Mouse (Mus musculus) heart, embryonic 14.5 days (tissue): ENCODE data around the gene Glrx. TPM values are rescaled to one million over a fixed set of nuclear protein-coding genes. Genes with fewer than 3 reads are reported as not detected.
A peak's percentile ranks its signal among the peaks of the same experiment; 100 is the strongest.

Experiments
- ATAC-seq: fragments of 200-750 bp; cut with Nextera tagmentation; 2 replicates; pipeline ENCODE4 v1.8.0; 2017; ENCODE audit warnings: low read depth, moderate TSS enrichment; ENCODE audit not compliant: insufficient number of reproducible peaks, insufficient read depth, low FRiP score
- H3K27ac ChIP-seq, 2 experiments: fragments of 200-500 bp in 1 of 2; fragments of 300-500 bp in 1 of 2; sonication (generic) in 1 of 2; replicated peaks in 1 of 2; 2 replicates each; pipeline ENCODE4 v1.5.1; 2012 to 2014; ENCODE audit warnings: low read depth in 2 of 2, low read length in 2 of 2, control low read depth in 1 of 2, mild to moderate bottlenecking in 1 of 2, mixed read lengths in 1 of 2; ENCODE audit not compliant: control insufficient read depth in 1 of 2, insufficient read depth in 1 of 2
- H3K27me3 ChIP-seq: fragments of 300-500 bp; sonication (generic); 2 replicates; pipeline ENCODE4 v1.6.1; 2014; ENCODE audit warnings: mild to moderate bottlenecking, low read length, control low read depth; ENCODE audit not compliant: control insufficient read depth, insufficient read depth
- H3K36me3 ChIP-seq: fragments of 300-500 bp; sonication (generic); 2 replicates; pipeline ENCODE4 v1.6.1; 2014; ENCODE audit warnings: mild to moderate bottlenecking, control low read depth, low read length, mixed read lengths; ENCODE audit not compliant: control insufficient read depth, insufficient read depth
- H3K4me1 ChIP-seq, 2 experiments: fragments of 200-500 bp in 1 of 2; fragments of 300-500 bp in 1 of 2; sonication (generic) in 1 of 2; 2 replicates each; pipeline ENCODE4 v1.6.1; 2012 to 2014; ENCODE audit warnings: low read length in 2 of 2, control low read depth in 1 of 2, mixed read lengths in 1 of 2; ENCODE audit not compliant: control insufficient read depth in 2 of 2, insufficient read depth in 2 of 2
- H3K4me2 ChIP-seq: fragments of 300-500 bp; sonication (generic); 2 replicates; pipeline ENCODE4 v1.6.1; 2014; ENCODE audit warnings: mild to moderate bottlenecking, low read length
- H3K4me3 ChIP-seq, 2 experiments: fragments of 200-500 bp in 1 of 2; fragments of 300-500 bp in 1 of 2; sonication (generic) in 1 of 2; 2 replicates each; pipeline ENCODE4 v1.5.1; 2012 to 2014; ENCODE audit warnings: low read length in 2 of 2, mild to moderate bottlenecking in 2 of 2, control low read depth in 1 of 2, low read depth in 1 of 2, moderate library complexity in 1 of 2; ENCODE audit not compliant: control insufficient read depth in 1 of 2, insufficient read depth in 1 of 2
- H3K9ac ChIP-seq: fragments of 300-500 bp; sonication (generic); 2 replicates; pipeline ENCODE4 v1.6.1; 2014; ENCODE audit warnings: mild to moderate bottlenecking, low read length
- H3K9me3 ChIP-seq: fragments of 300-500 bp; sonication (generic); 2 replicates; pipeline ENCODE4 v1.6.1; 2016; ENCODE audit warnings: low read length, control low read depth; ENCODE audit not compliant: control insufficient read depth
- WGBS: fragments of 180-500 bp; shearing (Covaris S2); extraction: QIAGEN DNeasy Blood & Tissue Kit; methylation state at CpG from one replicate; pipeline ENCODE4 v1.1.7; 2014; 5-methylcytosine and 5-hydroxymethylcytosine counted together
- polyA plus RNA-seq: library from polyadenylated mRNA; unstranded; fragments of >200 nt; fragmentation: Nextera tagmentation; extraction: Ambion mirVana; gene quantifications from 2 replicates; pipeline ENCODE4 v1.2.1, GENCODE M21; 2014

The Glrx gene
- 142 and 143 TPM in 2 replicates for polyA plus RNA-seq

DNA sequence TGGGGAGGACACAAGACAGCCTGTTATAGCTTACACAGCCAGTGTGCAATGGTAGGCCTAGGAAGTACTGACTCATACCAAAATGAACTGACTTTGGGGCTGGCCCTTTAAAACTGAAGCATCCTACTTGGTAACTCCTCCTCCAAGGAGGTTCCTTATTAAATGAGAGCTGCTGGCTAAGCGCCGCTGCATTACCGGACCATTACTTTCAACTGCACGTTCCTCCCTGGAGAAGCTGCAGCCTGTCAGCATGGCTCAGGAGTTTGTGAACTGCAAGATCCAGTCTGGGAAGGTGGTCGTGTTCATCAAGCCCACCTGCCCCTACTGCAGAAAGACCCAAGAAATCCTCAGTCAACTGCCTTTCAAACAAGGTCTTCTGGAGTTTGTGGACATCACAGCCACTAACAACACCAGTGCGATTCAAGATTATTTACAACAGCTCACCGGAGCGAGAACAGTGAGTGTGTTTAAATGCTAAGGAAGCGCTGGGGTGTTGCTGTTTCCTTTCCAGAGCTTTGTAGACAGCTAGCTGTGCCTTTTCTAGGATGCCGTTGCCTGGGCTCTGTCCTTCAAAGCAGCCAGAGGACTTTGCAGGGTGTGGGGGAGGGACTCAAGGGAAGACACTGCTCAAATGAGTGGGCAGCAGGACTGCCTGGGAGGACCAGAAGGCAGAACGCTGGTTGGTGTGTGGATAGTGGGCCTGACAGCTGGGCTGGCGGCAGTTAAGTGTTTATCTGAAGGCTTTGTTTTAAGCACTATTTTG lies at the start of gene Glrx:
TSS of gene Glrx (plus strand) at position 150 of the 763 bp plus-strand sequence.
- peak; percentile 90 for ATAC-seq
- H3K4me3 ChIP-seq = peak within 1 kb of the TSS; percentile 70 to 76
- no peaks in the 10 kb centered on the region for H3K9me3 ChIP-seq
- H3K4me2 ChIP-seq = peak within 1 kb of the TSS; percentile 88
- peaks cover 6 to 25% of the 10 kb centered on the region in 2 experiments for H3K4me1 ChIP-seq
- no peaks in the 10 kb centered on the region for H3K27me3 ChIP-seq
- H3K9ac ChIP-seq = peak within 1 kb of the TSS; percentile 85
- H3K27ac ChIP-seq = peak within 1 kb of the TSS; percentile 93 to 95
- no peaks in the 10 kb centered on the region for H3K36me3 ChIP-seq
- under 1% methylated on average over 12 of the region's 12 CpGs for WGBS

DNA sequence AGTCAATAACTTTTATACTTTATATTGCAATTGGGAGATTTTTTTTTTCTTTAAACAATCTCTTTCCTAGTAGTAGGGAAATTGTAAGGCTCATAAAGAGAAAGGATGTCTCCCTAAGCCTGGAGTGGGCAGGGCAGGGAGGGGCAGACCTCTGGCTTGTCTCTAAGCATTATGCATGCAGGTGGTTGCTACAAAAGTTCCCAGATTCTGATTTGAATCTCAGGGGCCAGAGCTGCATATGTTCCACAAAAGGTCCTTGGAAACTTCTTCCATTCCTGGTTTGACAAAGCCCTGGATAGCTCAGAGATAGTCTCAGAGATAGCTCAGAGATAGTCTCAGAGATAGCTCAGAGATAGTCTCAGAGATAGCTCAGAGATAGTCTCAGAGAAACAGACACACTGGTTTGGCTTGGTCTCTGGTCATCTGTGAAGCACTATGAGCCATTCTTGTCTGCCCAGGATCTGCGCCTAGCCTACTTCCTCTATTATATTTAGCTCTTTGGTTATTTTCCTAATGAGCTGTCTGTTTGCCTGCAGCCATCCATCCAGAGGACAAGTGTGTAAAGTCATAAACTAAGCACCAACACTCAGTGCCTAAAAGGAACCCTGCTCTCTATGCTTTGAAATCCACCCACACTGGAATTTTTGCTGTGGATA lies 49.0 kb upstream of the Glrx start:
- H3K4me1 ChIP-seq = no peaks in the 10 kb centered on the region
- no peaks in the 10 kb centered on the region for H3K27me3 ChIP-seq
- H3K9me3 ChIP-seq = no peaks in the 10 kb centered on the region
- 59% methylated on average over 1 of the region's 1 CpGs for WGBS
- no peak for ATAC-seq
- no peak overlapping the region for H3K4me2 ChIP-seq
- no peak overlapping the region for H3K4me3 ChIP-seq
- H3K36me3 ChIP-seq = no peaks in the 10 kb centered on the region
- H3K9ac ChIP-seq = no peak overlapping the region
- no peak overlapping the region for H3K27ac ChIP-seq

DNA sequence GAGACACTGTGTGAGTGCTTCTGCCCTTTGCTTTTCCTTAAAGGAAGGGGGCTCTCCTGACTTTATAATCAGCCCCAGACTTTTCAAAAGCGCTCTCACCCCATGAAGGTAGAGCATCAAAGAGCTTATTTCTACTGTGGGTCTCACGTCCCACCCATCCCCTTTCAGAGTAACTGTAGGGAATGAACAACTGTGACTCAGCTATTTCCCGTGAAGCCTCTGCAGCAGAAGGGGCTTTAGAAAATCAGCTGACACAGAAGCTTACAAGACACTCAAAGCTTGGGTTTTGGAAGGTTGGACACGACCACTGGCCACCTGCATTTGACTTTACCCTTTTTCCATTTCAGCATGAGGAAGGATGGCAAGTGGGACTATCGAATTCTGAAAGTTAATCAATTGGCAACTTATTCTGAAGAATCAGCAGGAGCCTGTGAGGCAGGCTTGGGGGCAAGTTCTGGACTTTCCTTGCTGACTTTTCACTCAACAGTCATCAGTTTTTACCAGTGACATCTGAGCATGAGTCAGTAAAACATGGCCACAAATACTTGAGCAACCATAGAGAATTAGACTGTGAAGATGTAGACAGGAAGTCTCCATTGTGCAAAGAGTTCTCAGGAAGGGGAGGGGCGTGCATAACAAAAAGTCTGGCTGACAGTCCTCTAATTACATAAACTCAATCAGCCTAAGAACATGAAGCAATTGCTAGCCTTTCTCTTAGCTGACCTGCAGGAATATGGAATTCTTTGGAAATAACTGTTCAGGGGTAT lies 45.6 kb upstream of the Glrx start:
- Histone ChIP-seq H3K9ac (no peak overlapping the region), H3K4me1 (peaks cover 0 to 5% of the 10 kb centered on the region in 2 experiments; a peak in 1 of 4 replicates), H3K27me3 (no peaks in the 10 kb centered on the region), H3K4me3 (no peak overlapping the region), H3K9me3 (no peaks in the 10 kb centered on the region), H3K4me2 (no peak overlapping the region), H3K36me3 (no peaks in the 10 kb centered on the region), H3K27ac (no peak overlapping the region)
- 55% methylated on average over 6 of the region's 6 CpGs for WGBS
- ATAC-seq = no peak

DNA sequence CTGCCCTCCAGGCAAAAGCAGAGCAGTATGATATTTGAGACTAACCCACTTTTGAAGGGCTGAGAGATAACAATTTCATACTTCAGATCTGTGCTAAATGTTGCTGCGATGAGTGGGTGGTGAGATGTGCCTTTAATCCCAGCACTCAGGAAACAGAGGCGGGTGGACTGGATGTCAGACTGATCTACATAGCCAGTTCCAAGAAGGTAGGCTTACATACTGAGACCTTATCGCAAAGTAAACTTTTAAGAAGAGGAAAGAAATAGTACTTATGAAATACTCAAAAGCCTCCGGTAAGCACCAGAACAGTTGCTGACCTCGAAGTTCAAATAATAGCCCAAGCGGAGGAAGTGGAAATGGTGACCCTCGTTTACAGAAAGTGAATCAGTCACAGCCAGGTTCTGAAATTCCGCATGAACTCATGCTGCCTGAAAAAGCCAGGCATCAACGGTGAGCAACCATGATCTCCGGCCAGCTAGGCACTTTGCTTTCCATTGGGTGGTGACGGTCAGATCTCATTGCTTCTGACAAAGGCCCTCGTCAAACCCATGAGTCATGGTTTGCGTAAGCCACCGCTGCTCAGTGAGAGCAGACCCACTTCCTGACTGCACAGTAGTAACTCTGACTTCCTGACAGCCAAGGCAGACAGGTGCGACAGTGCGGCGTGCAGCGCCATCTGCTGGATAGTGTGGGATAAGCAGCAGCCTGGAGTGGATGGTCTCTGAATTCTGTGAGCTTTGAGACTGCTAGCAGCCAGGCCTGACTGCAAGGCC lies 42.1 kb upstream of the Glrx start:
- 15% methylated on average over 18 of the region's 18 CpGs for WGBS
- peak; percentile 95 for ATAC-seq
- Histone ChIP-seq H3K27ac (peak overlapping the region; percentile 25 to 60; a peak in 3 of 4 replicates), H3K9ac (peak overlapping the region; percentile 49; the same call in 1 of the 2 replicates), H3K27me3 (no peaks in the 10 kb centered on the region), H3K36me3 (no peaks in the 10 kb centered on the region), H3K9me3 (no peaks in the 10 kb centered on the region), H3K4me1 (peaks cover 0 to 5% of the 10 kb centered on the region in 2 experiments; a peak in 1 of 4 replicates), H3K4me2 (peak overlapping the region; percentile 70), H3K4me3 (peak overlapping the region; percentile 36 to 49)

DNA sequence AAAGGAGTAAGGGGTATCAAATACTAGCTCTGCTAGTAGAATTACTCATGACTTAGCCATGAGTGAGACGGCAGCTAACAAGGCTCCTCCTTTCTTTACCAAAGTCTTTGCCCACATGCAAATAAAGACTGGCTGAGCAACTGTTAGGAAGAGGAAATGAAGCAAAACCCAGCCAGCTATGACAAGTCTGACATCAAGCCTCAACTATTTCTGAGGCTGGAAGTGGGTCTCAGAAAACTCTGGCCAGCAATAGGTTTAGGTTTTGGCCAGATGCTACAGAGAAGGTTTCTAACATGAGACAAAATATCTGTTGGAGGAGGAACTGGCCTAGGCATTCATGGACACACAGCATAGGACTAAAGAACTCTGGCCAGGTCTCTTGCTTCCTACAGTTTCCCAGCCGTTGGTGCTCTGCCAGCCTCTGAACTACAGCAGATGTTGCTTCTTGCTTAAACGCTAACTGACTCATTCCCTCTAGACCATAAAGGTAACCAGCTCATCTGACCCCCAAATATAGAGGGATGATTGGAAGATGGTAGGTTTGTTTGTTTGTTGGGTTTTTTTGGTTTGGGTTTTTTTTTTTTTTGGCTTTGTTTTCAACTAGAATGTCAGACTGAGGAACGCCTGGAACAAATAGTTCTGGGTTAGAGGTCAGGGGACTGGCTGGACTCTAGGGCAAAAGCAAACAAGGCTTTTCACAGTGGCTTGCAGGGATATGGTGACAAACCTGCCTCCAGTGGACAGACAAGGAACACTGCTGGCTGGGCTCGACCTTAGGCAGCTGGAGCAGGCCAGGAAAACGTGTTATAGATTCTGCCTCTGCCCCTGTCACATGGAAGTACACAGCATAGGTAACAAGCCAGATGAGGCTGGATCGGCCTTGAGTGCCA lies 41.0 kb upstream of the Glrx start:
- Histone ChIP-seq H3K4me2 (no peak overlapping the region), H3K9ac (no peak overlapping the region), H3K4me1 (peaks cover 0 to 5% of the 10 kb centered on the region in 2 experiments; a peak in 1 of 4 replicates), H3K27ac (no peak overlapping the region), H3K9me3 (no peaks in the 10 kb centered on the region), H3K27me3 (no peaks in the 10 kb centered on the region), H3K4me3 (no peak overlapping the region), H3K36me3 (no peaks in the 10 kb centered on the region)
- no peak for ATAC-seq
- WGBS = 67% methylated on average over 7 of the region's 7 CpGs

DNA sequence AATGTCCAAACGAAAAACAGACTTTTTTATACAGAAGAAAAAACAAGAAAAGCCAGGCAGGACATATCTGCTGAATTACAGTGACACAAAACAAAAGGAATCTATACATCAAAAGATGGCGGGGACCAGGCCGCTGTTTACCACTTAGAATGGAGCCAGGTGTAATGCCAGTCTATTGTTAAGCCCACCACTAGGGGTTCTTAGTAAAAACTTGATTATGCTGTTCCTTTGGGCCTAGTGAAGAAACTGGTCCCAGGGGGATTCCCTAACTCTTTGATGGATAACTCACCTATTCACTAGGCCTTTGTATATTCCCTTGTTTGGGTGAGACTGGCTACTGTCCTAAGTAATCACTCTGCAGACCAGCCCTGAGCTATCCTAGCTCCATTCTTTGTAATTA lies 40.2 kb upstream of the Glrx start:
- no peak for ATAC-seq
- Histone ChIP-seq H3K9ac (no peak overlapping the region), H3K4me2 (no peak overlapping the region), H3K27ac (no peak overlapping the region), H3K9me3 (no peaks in the 10 kb centered on the region), H3K36me3 (no peaks in the 10 kb centered on the region), H3K4me3 (no peak overlapping the region), H3K4me1 (peaks cover 0 to 5% of the 10 kb centered on the region in 2 experiments; a peak in 1 of 4 replicates), H3K27me3 (no peaks in the 10 kb centered on the region)
- WGBS = 83% methylated on average over 3 of the region's 3 CpGs
